Mouse (Mus musculus): ENCODE measurements at regions not wholly inside any gene's neighbourhood (a gene's known extent, or its start where the extent isn't known, plus 50 kb on each side); places are given as distances from the start of the nearest gene placed in this dataset.
A peak's percentile ranks its signal among the peaks of the same experiment; 100 is the strongest.

DNA sequence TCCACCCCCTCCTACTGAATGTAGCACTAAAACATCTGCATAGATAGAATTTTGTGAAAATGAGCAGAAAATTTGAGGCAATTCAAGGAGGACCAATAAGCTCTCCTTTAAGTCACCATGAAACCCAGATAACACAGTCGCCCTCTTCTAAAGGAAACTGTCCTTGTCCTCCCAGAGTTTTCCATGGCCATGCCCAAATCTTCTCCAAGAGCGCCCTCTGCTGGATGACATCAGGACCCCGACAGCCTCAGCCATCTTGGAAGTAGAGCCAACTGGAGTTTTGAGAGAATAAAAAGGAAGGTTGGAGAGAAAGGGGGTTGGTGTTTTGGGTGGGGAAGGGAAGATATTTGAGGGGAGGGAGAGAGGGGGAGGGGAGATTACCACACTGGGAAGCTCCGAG lies 222.1 kb upstream of the Tprg start:
- TF ChIP-seq CTCF (IDR thresholded peaks at IDR 0.05; ENCODE audit: borderline replicate concordance, control insufficient read depth, extremely low read depth, insufficient read depth, low read length, poor library complexity) (peak; percentile 31; the same call in 1 of the 2 replicates), POLR2A (IDR thresholded peaks at IDR 0.05; ENCODE audit: control insufficient read depth, extremely low read depth, insufficient read depth, low read length, poor library complexity) (no peak)

All from thymus, adult 2 months (tissue).